Mouse (Mus musculus): ENCODE data around the gene Itk.

DNA sequence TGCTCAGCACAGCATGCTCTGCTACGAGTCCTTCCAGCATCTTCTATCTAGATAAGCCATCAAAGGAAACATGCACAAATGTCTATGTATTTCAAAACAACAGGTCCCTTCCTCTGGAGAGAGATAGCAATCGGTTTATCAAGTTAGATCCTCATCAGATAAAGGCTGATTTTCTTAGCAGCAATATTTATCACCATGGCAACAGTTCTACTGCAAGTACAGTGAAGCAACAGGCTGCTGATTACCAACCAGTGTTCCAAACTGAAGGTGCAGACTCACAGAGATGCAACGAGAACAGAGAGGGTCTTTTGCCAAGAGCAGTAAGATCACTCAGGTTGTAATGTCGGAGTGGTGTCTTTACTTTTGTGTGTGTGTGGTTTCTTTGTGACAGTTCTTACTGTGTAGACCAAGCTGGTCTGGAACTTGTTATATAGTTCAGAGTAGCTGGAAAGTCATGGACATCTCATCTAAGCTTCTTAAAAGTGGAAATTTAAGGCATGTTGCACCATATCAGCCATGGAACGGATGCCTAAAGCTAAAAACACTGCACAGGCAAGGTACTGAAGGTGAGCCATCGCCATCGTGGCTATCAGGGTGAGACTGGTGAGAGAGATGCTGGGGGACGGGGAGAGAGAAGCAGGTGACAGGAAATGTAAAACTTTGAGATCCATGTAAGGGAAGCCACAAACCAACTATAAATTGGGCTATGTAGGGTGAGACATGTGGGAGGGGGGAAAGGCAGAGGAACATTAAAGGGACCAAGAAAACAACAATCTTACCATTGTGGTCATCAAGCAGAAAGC lies 32.0 kb upstream of the Itk start:
- no peak for TF ChIP-seq CTCF (conservative IDR thresholded peaks at IDR 0.05; ENCODE audit: insufficient read depth, insufficient read length, low read depth, low read length)
- TF ChIP-seq POLR2A (IDR thresholded peaks at IDR 0.05; ENCODE audit: low read depth, low read length) = no peak
